Mouse (Mus musculus): ENCODE measurements at regions not wholly inside any gene's neighbourhood (a gene's known extent, or its start where the extent isn't known, plus 50 kb on each side); places are given as distances from the start of the nearest gene placed in this dataset.
"Not testable (repeated sequence)": the region's sequence is repeated elsewhere in the genome, so short reads cannot be mapped to it uniquely, and the experiment has no call there.

GRCm38 (mm10) chr11:52460190-52460780 is 64.1 kb downstream of the 9530068E07Rik start:
- no peak for DNase-seq
- intact Hi-C loops (cut with DNase I), result no loop called here

- DNase-seq; intact Hi-C loops (cut with DNase I): not testable (repeated sequence)
Measured at GRCm38 (mm10) chr11:52471128-52471527, 74.9 kb downstream of the 9530068E07Rik start.

- DNase-seq; intact Hi-C loops (cut with DNase I): not testable (repeated sequence)
Measured at GRCm38 (mm10) chr11:52480111-52480510, 83.9 kb downstream of the 9530068E07Rik start.

GRCm38 (mm10) chr11:52480694-52481093 is 84.5 kb downstream of the 9530068E07Rik start:
- intact Hi-C loops (cut with DNase I), result not testable (repeated sequence)

GRCm38 (mm10) chr11:52483534-52483933 is 87.3 kb downstream of the 9530068E07Rik start:
- intact Hi-C loops (cut with DNase I); DNase-seq: not testable (repeated sequence)

More at GRCm38 (mm10) chr11:52480694-52481093, 84.5 kb downstream of the 9530068E07Rik start:
- not testable (repeated sequence) for DNase-seq

GRCm38 (mm10) chr11:52488538-52488937 is 92.3 kb downstream of the 9530068E07Rik start:
- intact Hi-C loops (cut with DNase I); DNase-seq: not testable (repeated sequence)

- no peak for DNase-seq
- intact Hi-C loops (cut with DNase I), result no loop called here
Measured at GRCm38 (mm10) chr11:52493336-52493735, 97.1 kb downstream of the 9530068E07Rik start.

- no peak for DNase-seq
- intact Hi-C loops (cut with DNase I), result no loop called here
Measured at GRCm38 (mm10) chr11:52496908-52497307, 100.7 kb downstream of the 9530068E07Rik start.

GRCm38 (mm10) chr11:52502759-52503365 is 106.6 kb downstream of the 9530068E07Rik start:
- intact Hi-C loops (cut with DNase I), result no loop called here

GRCm38 (mm10) chr11:52511831-52512297 is 115.6 kb downstream of the 9530068E07Rik start:
- DNase-seq, result no peak
- intact Hi-C loops (cut with DNase I), result no loop called here

More at GRCm38 (mm10) chr11:52502759-52503365, 106.6 kb downstream of the 9530068E07Rik start:
- no peak for DNase-seq

GRCm38 (mm10) chr11:52517330-52517729 is 121.1 kb downstream of the 9530068E07Rik start:
- intact Hi-C loops (cut with DNase I), result no loop called here
- peak in 1 of 2 experiments; percentile 10 for DNase-seq

- no peak for DNase-seq
- intact Hi-C loops (cut with DNase I), result loop anchor here (2.0 to 5.0 kb wide), 2 partner anchors 247 to 513 kb away; no protein-coding TSS in a partner anchor
Measured at GRCm38 (mm10) chr11:52519877-52520276, 123.6 kb downstream of the 9530068E07Rik start.

GRCm38 (mm10) chr11:52521879-52522278 is 125.7 kb downstream of the 9530068E07Rik start:
- peak; percentile 55 to 76 for DNase-seq
- intact Hi-C loops (cut with DNase I), result loop anchor here (2.0 to 5.0 kb wide), 2 partner anchors 245 to 511 kb away; no protein-coding TSS in a partner anchor

- intact Hi-C loops (cut with DNase I), result loop anchor here (5.0 kb wide), 1 partner anchor 245 kb away; no protein-coding TSS in a partner anchor
Measured at GRCm38 (mm10) chr11:52522384-52522783, 126.2 kb downstream of the 9530068E07Rik start.

GRCm38 (mm10) chr11:52523191-52523590 is 127.0 kb downstream of the 9530068E07Rik start:
- intact Hi-C loops (cut with DNase I), result loop anchor here (5.0 kb wide), 1 partner anchor 244 kb away; no protein-coding TSS in a partner anchor
- no peak for DNase-seq

More at GRCm38 (mm10) chr11:52522384-52522783, 126.2 kb downstream of the 9530068E07Rik start:
- no peak for DNase-seq

GRCm38 (mm10) chr11:52523671-52524070 is 127.4 kb downstream of the 9530068E07Rik start:
- no peak for DNase-seq
- intact Hi-C loops (cut with DNase I), result loop anchor here (5.0 kb wide), 1 partner anchor 244 kb away; no protein-coding TSS in a partner anchor

GRCm38 (mm10) chr11:52525446-52525845 is 129.2 kb downstream of the 9530068E07Rik start:
- DNase-seq, result no peak
- intact Hi-C loops (cut with DNase I), result no loop called here

GRCm38 (mm10) chr11:52526306-52526705 is 130.1 kb downstream of the 9530068E07Rik start:
- intact Hi-C loops (cut with DNase I), result no loop called here
- DNase-seq, result no peak

- peak in 1 of 2 experiments; percentile 10 for DNase-seq
- intact Hi-C loops (cut with DNase I), result no loop called here
Measured at GRCm38 (mm10) chr11:52533379-52533778, 137.2 kb downstream of the 9530068E07Rik start.

- DNase-seq, result no peak
- intact Hi-C loops (cut with DNase I), result no loop called here
Measured at GRCm38 (mm10) chr11:52534586-52534985, 138.4 kb downstream of the 9530068E07Rik start.

- intact Hi-C loops (cut with DNase I), result no loop called here
- no peak for DNase-seq
Measured at GRCm38 (mm10) chr11:52536211-52536610, 140.0 kb downstream of the 9530068E07Rik start.

Data from heart, postnatal 14 days (tissue).